Mouse (Mus musculus) liver (tissue): Measurements from ENCODE around the gene Btrc.
A peak's percentile ranks its signal among the peaks of the same experiment; 100 is the strongest.

Source experiments
- DNase-seq: peaks from one replicate; pipeline ENCODE4 v3.0.0-alpha.2; 2020; ENCODE audit warnings: mixed read lengths

Gene Btrc

GRCm38 (mm10) chr19:45430971-45431633 is 67.6 kb downstream of the Btrc start:
- no peak for DNase-seq

- no peak for DNase-seq
These were observed 68.8 kb downstream of the Btrc start for GRCm38 (mm10) chr19:45432351-45432750.

GRCm38 (mm10) chr19:45436019-45436418 is 72.5 kb downstream of the Btrc start:
- DNase-seq = peak; percentile 75

- DNase-seq = no peak
These were observed 73.6 kb downstream of the Btrc start for GRCm38 (mm10) chr19:45437175-45437574.

GRCm38 (mm10) chr19:45438191-45438590 is 74.7 kb downstream of the Btrc start:
- no peak for DNase-seq

DNA sequence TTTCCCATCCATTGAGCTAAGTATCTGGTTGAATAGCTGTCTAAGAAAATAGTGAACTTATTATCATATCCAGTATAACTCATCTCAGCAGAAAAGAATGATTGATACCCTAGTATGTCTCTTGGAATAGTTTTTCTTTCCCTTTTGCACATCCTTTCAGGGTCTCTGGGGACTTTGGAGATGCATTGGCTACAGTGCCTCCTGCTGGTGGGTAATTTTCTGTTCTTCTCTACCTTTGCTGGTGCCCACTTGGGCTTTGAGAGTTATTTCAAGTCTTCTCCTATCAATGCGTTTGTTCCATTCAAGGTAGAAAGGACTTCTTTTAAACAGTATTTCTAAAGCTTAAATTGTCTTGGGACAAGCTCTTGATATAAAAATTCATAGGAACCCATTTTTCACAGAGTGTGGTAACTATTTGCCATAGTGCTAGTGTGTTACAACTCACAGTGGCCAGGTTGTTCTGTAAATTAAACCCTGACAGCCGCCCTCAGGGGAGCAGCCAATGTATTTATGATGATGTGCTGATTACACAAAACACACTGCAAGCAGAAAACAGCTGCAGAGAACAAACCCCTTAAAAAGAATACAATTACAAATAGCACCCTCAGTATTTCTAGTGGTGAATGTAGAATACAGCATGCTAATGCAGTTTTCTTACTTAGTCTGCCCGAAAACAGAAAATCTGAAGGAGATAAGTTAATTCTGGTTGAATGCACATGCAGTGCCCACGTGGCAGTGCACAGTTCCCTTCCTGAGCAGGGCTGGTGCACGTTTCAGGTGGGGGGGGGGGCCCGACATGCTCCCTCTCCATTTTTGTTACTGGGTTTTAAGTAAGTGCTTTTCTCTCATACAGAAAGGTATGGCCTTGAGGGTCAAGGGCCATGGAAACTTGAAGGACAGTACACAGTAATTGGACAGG is 75.7 kb downstream of the Btrc start:
- DNase-seq = no peak

GRCm38 (mm10) chr19:45440554-45441175 is 77.1 kb downstream of the Btrc start:
- no peak for DNase-seq

DNA sequence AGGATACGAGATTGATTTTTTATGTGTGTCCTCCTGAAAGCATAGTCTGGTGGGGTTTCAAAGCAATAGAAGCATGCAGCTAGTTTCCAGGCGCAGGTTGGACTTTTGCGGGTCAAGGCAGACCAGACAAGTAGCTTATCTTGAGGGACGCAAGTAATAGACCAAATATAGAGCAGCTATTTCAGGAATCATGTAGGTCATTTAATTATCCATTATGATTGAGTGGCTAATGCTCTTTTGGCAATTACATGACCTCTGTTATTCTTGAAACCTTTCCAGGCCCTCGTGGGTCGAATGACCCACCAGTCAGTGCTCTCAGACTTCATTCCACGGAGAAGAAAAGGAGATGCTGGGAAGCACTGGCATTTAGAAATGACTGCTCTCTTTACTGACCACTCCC is 78.2 kb downstream of the Btrc start:
- DNase-seq = no peak

- DNase-seq = peak; percentile 72
These were observed 81.9 kb downstream of the Btrc start for GRCm38 (mm10) chr19:45445253-45445933.

DNA sequence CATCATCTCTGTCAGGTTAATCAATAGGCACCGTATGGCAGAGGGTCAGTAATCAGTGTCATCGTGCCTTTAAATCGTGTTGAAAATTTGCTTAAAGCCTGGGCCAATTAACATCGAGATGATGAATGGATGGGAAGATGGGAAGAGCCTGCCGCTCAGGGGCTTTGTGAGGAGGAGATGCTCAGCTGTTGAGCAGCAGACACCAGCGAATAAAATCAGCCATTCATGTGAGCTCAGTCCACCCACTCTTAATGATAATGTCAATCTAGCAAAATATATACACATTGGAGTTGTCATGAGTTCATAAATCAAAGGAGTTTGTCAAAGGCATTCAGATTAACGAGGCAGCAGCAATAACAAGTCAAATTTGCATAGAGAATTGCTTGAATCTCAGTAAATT is 83.1 kb downstream of the Btrc start:
- DNase-seq = peak; percentile 34

DNA sequence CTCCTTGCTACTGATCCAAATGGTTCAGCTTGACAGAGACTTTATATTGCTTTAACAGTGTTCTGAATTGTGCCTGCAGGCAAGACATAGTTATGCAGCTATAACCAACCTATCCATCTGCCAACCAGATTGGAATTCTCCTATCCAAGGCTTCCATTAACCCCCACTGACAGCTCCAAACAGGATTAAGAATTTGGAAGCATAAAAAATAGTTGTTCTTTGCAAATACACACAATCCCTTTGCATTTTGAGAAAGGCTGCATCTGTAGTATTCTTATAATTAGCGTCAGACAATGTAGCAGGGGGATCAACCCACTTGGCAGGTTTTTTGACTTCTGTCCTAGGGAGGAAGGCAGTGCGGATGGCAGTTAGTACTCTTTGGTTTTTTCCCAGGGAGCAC is 83.7 kb downstream of the Btrc start:
- DNase-seq = no peak

- no peak for DNase-seq
These were observed 84.4 kb downstream of the Btrc start for GRCm38 (mm10) chr19:45447886-45448285.

DNA sequence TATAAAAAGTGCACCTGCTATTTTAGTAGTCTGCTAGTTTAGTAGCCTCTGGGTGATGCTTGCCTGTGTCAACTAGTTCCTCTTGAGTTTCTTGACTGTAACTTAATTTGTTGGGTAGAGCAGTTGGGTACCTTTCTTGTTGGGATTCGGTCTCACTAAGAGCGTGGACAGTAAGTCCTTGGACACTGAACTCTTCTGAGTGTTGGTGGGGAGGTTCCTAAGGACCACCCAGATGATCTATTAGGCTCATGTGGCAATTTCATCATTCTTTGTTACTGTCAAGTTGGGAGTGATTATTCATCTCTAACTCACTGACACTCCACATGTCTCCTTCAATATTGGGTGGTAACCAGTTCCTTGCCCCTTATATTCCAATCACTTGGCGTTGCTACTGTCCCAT is 90.9 kb downstream of the Btrc start:
- DNase-seq = no peak

GRCm38 (mm10) chr19:45456896-45457295 is 93.4 kb downstream of the Btrc start:
- DNase-seq = no peak

- DNase-seq = no peak
These were observed 95.2 kb downstream of the Btrc start for GRCm38 (mm10) chr19:45458702-45459101.

- DNase-seq = no peak
These were observed 96.6 kb downstream of the Btrc start for GRCm38 (mm10) chr19:45459931-45460665.

DNA sequence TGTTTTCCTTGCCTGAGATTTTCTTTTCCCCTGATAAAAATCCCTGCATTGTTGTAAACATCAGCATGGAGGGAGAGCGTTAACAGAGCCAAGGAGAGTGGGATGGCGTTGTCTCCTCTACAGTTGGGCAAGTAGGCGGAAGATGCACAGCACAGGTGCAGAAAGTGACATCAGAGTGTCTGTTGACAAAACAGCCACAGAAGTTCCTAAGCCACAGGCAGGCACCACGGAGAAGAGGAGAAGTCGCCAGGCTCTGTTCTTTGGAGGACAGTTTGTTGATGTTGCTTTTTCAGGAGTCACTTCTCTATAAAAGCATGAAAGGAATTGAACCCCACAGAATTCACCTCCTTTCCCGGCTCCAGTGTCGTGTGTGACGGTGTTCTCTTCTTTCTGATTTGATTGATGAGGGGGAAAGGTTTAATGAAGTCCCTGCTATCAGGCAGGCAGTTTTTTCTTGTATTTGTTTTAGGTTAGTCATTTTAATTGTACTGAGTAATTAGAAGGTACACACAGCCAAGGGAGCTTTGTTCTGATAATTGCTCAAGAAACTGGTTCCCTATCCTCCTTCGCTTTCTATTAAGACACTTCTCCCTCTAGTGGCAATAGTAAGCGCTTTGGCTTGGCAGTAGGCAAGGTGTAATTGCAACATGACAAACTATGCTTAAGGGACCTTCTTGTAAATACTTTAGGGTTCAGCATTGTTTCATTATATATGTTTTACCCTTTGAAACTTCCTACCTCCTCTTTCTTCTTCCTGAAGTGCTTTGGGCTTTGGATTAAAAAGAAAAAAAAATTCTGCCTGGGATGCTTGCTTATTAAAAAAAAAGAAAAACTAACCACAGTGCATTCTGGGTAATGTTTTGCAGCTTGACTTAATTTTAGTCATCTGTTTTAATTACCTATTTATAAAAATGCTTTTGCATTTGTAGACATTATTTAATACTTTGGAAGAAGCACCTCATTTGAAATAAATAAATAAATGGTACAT is 97.5 kb downstream of the Btrc start:
- DNase-seq = no peak

DNA sequence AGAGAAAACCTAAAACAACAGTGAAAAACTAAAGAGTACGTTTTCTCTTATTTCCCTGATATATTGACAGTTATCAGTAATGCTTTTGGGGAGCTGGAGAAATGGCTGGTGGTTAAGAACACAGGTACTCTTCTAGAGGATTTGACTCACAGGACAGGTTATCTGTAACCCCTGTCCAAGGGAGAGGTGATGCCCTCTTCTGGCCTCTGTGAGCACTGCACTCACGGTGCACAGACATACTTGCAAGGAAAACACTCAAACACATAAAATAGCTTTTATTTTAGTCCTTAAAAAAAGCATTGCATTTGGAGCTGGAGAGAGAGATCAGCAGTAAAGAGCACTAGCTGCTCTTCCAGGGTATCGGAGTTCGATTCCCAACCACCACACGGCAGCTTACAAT is 106.2 kb downstream of the Btrc start:
- DNase-seq = no peak

DNA sequence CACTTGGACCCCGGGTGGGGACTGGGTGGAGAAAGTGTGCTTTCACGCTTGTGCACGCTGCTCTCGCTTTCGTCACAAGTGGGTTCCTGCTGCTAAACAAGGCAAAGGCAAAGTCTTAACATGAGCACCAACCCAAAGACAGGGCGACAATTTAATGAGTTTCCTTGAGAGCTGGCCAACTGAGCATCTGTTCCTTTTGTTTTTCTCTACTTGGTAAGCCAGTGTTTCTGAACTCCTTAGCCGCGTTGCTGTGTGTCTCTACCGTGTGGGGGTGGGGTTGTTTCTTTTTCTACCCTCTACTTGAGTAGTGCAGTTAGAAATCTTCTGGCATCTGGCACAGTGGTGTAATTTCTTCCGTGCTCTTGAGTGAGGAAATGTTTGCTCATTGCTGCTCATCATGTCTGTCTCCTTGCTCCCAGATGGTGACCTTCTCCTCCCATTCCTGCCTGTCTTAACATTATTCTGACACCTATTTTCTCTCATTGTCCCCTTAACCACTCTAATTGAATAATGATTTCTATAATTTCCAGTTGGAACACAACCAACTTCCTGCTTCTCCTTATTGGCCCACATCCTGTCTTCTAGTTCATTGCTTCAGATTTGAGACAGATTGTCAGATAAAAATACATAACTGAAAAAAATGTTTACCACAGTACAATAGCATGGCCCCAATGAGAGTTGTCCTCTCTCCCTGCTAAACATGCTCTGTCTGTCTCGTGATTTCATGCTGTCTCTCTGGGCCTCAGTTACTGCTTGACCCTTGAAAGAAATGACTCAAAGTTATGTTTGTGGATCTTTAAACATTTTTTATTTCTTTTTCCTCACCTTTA is 109.4 kb downstream of the Btrc start:
- no peak for DNase-seq

DNA sequence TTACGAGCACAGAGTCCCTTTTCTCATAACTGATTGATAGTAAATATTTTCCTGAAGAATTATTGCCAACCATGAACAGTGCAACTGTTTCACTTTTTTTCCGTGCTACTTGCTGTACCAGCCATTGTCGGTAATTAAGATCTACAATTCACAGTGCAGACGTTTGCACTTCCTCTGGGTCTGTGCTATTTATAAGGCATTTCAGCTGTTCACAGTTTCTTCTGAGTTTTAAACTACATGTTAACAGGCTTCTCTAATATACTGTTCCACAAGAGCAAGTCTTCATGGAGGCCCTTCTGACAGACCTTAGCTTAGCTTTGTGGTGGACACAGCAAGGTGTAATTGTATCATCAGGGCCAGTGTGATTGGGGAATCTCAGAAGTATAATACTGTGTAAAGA is 111.2 kb downstream of the Btrc start:
- no peak for DNase-seq
